ENCODE assay signal across 16 mouse cellular contexts in genomic region chr7:53750985-53751605, GRCm38 (mm10).
DNase-seq lines count a peak whose midpoint lies in the region; ATAC-seq lines count a peak whose summit lies in the region.
"Had no signal": no experiment of that assay in that cellular context is flagged by ENCODE, and none has a peak within 500 bp of the region (broad histone marks: within the 10 kb centered on the region; RNA-seq: fewer than 3 reads in every experiment).

No protein-coding gene starts in this region.

- H3K27ac ChIP-seq in neural tube, embryonic 11.5 days (ENCODE audit: low read depth, low read length), result no peak overlapping the region
- no peak overlapping the region; the same call in 1 of the 2 replicates for H3K27ac ChIP-seq in neural tube, embryonic 15.5 days (replicated peaks)
- H3K27ac ChIP-seq: heart, embryonic 15.5 days; kidney, embryonic 15.5 days; layer of hippocampus, adult 2 months; limb, embryonic 15.5 days had no signal

- no peak overlapping the region for H3K4me3 ChIP-seq in neural tube, embryonic 11.5 days (ENCODE audit: low read depth, low read length)
- no peak overlapping the region for H3K4me3 ChIP-seq in neural tube, embryonic 15.5 days (replicated peaks)
- H3K4me3 ChIP-seq: heart, embryonic 15.5 days; kidney, embryonic 15.5 days; layer of hippocampus, adult 2 months; limb, embryonic 15.5 days had no signal

- no peak overlapping the region for H3K9ac ChIP-seq in neural tube, embryonic 11.5 days (ENCODE audit: low read length)
- no peak overlapping the region for H3K9ac ChIP-seq in neural tube, embryonic 15.5 days (replicated peaks)
- H3K9ac ChIP-seq: heart, embryonic 15.5 days; kidney, embryonic 15.5 days; limb, embryonic 15.5 days; liver, postnatal 0 days had no signal

- no peaks in the 10 kb centered on the region for H3K9me3 ChIP-seq in neural tube, embryonic 11.5 days (ENCODE audit: control insufficient read depth, low read length)
- no peaks in the 10 kb centered on the region for H3K9me3 ChIP-seq in neural tube, embryonic 15.5 days (replicated peaks)
- H3K9me3 ChIP-seq: heart, embryonic 15.5 days; kidney, embryonic 15.5 days; limb, embryonic 15.5 days had no signal

- ATAC-seq in neural tube, embryonic 11.5 days (ENCODE audit: insufficient read depth, low FRiP score, low TSS enrichment), result peak; percentile 65
- peak; percentile 70; the same call in 1 of the 2 replicates for ATAC-seq in neural tube, embryonic 15.5 days (ENCODE audit: low FRiP score)
- ATAC-seq: activated CD4-positive, CD25-positive, alpha-beta regulatory T cell, adult 4 months; liver, postnatal 0 days had no signal

- no peaks in the 10 kb centered on the region for H3K27me3 ChIP-seq in neural tube, embryonic 11.5 days (ENCODE audit: control insufficient read depth, insufficient read depth, low read length)
- H3K27me3 ChIP-seq in neural tube, embryonic 15.5 days (replicated peaks), result no peaks in the 10 kb centered on the region
- H3K27me3 ChIP-seq: heart, embryonic 15.5 days; kidney, embryonic 15.5 days; limb, embryonic 15.5 days had no signal

- no peaks in the 10 kb centered on the region for H3K36me3 ChIP-seq in neural tube, embryonic 11.5 days (ENCODE audit: control insufficient read depth, insufficient read depth, low read length)
- no peaks in the 10 kb centered on the region for H3K36me3 ChIP-seq in neural tube, embryonic 15.5 days
- H3K36me3 ChIP-seq: heart, embryonic 15.5 days; kidney, embryonic 15.5 days; limb, embryonic 15.5 days had no signal

- peak; percentile 24 for DNase-seq in embryo, embryonic 11 days
- DNase-seq in embryo, embryonic 10 days (ENCODE audit: low spot score), result no peak
- peak; percentile 12 for DNase-seq in neural tube, embryonic 11.5 days (ENCODE audit: low spot score)
- DNase-seq in neural tube, embryonic 10.5 days (ENCODE audit: extremely low spot score, low spot score), result no peak
- peak; percentile 2 for DNase-seq in hindlimb bud, embryonic 11.5 days (ENCODE audit: extremely low spot score, low read depth, low spot score)
- no peak for DNase-seq in adrenal gland, postnatal 25 days
- no peak for DNase-seq in MN1 (ENCODE audit: low spot score)
- DNase-seq: liver, postnatal 0 days; lung, postnatal 36 days; right cerebral cortex, postnatal 25 days had no signal

- WGBS in neural tube, embryonic 11.5 days, result 34% methylated on average over 4 of the region's 4 CpGs
- WGBS in neural tube, embryonic 15.5 days, result 16% methylated on average over 4 of the region's 4 CpGs

- no peaks in the 10 kb centered on the region for H3K4me1 ChIP-seq in neural tube, embryonic 11.5 days (ENCODE audit: control insufficient read depth, insufficient read depth, low read length)
- peaks cover 8% of the 10 kb centered on the region for H3K4me1 ChIP-seq in neural tube, embryonic 15.5 days
- H3K4me1 ChIP-seq: heart, embryonic 15.5 days; kidney, embryonic 15.5 days; limb, embryonic 15.5 days had no signal

- H3K4me2 ChIP-seq in neural tube, embryonic 11.5 days (ENCODE audit: low read depth), result no peak overlapping the region
- H3K4me2 ChIP-seq in neural tube, embryonic 15.5 days, result no peak overlapping the region; the same call in 1 of the 2 replicates
- H3K4me2 ChIP-seq: heart, embryonic 15.5 days; kidney, embryonic 15.5 days; limb, embryonic 15.5 days had no signal

Comparison
In these comparisons a context has a peak if more than half of its experiments do, and no peak if none do; other contexts are left out.
1. DNase-seq: peak in embryo, embryonic 11 days (single experiment), neural tube, embryonic 11.5 days (single experiment) and hindlimb bud, embryonic 11.5 days (single experiment); none in embryo, embryonic 10 days (single experiment), neural tube, embryonic 10.5 days (single experiment), adrenal gland, postnatal 25 days (single experiment) and MN1 (single experiment).